Mouse (Mus musculus): ENCODE measurements at regions not wholly inside any gene's neighbourhood (a gene's known extent, or its start where the extent isn't known, plus 50 kb on each side); places are given as distances from the start of the nearest gene placed in this dataset.
"Not testable (repeated sequence)": the region's sequence is repeated elsewhere in the genome, so short reads cannot be mapped to it uniquely, and the experiment has no call there.

- ATAC-seq (replicated peaks; ENCODE audit: extremely low read depth, insufficient read depth, low FRiP score), result no peak
- Histone ChIP-seq H3K9me3 (replicated peaks; ENCODE audit: control insufficient read depth, low read length) (no peaks in the 10 kb centered on the region), H3K27me3 (ENCODE audit: control insufficient read depth, insufficient read depth, low read length) (no peaks in the 10 kb centered on the region), H3K36me3 (ENCODE audit: control insufficient read depth, insufficient read depth) (no peaks in the 10 kb centered on the region), H3K27ac (ENCODE audit: low read length) (no peak overlapping the region), H3K9ac (ENCODE audit: low read length) (no peak overlapping the region), H3K4me3 (ENCODE audit: low read length) (no peak overlapping the region), H3K4me2 (ENCODE audit: low read depth, low read length) (no peak overlapping the region), H3K4me1 (ENCODE audit: control insufficient read depth, insufficient read depth, low read length) (no peaks in the 10 kb centered on the region)
- WGBS, result 58% methylated on average over 1 of the region's 1 CpGs
Measured at GRCm38 (mm10) chr16:9085133-9085532, 255.2 kb downstream of the 1810013L24Rik start.

DNA sequence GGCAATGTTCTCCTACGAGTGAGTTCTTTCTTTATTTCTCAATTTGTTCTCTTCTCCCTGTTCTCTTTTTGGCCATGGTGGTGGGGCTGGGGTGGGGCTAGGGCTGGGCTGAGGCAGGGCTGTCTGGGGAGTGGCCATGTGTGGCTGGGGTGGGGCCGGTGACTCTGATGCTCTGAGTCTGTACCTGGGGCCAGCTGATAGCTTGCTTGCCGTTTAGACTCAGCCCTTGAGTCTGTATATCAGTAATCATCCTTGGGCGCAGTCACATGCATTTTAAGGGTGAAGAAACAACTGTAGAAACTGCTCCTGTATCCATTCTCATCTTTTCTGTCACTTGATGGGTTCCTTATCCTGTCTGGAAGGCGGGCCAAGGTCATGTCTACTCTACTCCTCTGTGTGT, 256.1 kb downstream of the 1810013L24Rik start:
- H3K27me3 ChIP-seq (ENCODE audit: control insufficient read depth, insufficient read depth, low read length), result no peaks in the 10 kb centered on the region
- H3K9me3 ChIP-seq (replicated peaks; ENCODE audit: control insufficient read depth, low read length), result no peaks in the 10 kb centered on the region
- no peak overlapping the region for H3K27ac ChIP-seq (ENCODE audit: low read length)
- 73% methylated on average over 5 of the region's 5 CpGs for WGBS
- H3K36me3 ChIP-seq (ENCODE audit: control insufficient read depth, insufficient read depth), result no peaks in the 10 kb centered on the region
- ATAC-seq (replicated peaks; ENCODE audit: extremely low read depth, insufficient read depth, low FRiP score), result no peak
- H3K4me3 ChIP-seq (ENCODE audit: low read length), result no peak overlapping the region
- no peaks in the 10 kb centered on the region for H3K4me1 ChIP-seq (ENCODE audit: control insufficient read depth, insufficient read depth, low read length)
- H3K9ac ChIP-seq (ENCODE audit: low read length), result no peak overlapping the region
- no peak overlapping the region for H3K4me2 ChIP-seq (ENCODE audit: low read depth, low read length)

DNA sequence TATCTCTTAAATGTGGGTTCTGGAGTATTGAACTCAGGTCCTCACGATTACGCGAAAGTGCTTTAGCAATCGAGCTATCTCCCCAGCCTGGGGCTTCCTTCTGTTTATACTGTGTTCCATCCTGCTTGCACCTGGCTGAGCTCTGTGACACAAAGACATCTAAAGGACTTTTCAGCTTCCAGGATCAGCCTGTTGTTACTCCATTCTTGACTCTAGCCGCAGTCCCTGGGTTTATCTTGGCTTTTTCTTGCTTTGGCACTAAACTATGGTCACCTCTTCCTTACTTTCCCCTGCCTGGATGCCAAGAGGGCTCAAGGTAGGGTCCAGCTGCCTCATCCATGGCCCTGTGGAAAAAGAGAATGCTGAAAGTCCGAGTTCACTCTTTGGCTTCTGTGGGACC, 261.9 kb downstream of the 1810013L24Rik start:
- no peak for ATAC-seq (replicated peaks; ENCODE audit: extremely low read depth, insufficient read depth, low FRiP score)
- WGBS, result 70% methylated on average over 6 of the region's 6 CpGs
- Histone ChIP-seq H3K9me3 (replicated peaks; ENCODE audit: control insufficient read depth, low read length) (no peaks in the 10 kb centered on the region), H3K4me2 (ENCODE audit: low read depth, low read length) (no peak overlapping the region), H3K27ac (ENCODE audit: low read length) (no peak overlapping the region), H3K9ac (ENCODE audit: low read length) (no peak overlapping the region), H3K4me3 (ENCODE audit: low read length) (no peak overlapping the region), H3K27me3 (ENCODE audit: control insufficient read depth, insufficient read depth, low read length) (no peaks in the 10 kb centered on the region), H3K4me1 (ENCODE audit: control insufficient read depth, insufficient read depth, low read length) (no peaks in the 10 kb centered on the region), H3K36me3 (ENCODE audit: control insufficient read depth, insufficient read depth) (no peaks in the 10 kb centered on the region)

GRCm38 (mm10) chr16:9092191-9092848, 262.4 kb downstream of the 1810013L24Rik start:
- Histone ChIP-seq H3K4me2 (ENCODE audit: low read depth, low read length) (no peak overlapping the region), H3K4me1 (ENCODE audit: control insufficient read depth, insufficient read depth, low read length) (no peaks in the 10 kb centered on the region), H3K27me3 (ENCODE audit: control insufficient read depth, insufficient read depth, low read length) (no peaks in the 10 kb centered on the region), H3K4me3 (ENCODE audit: low read length) (no peak overlapping the region), H3K9me3 (replicated peaks; ENCODE audit: control insufficient read depth, low read length) (no peaks in the 10 kb centered on the region), H3K36me3 (ENCODE audit: control insufficient read depth, insufficient read depth) (no peaks in the 10 kb centered on the region), H3K9ac (ENCODE audit: low read length) (no peak overlapping the region), H3K27ac (ENCODE audit: low read length) (no peak overlapping the region)
- WGBS, result 47% methylated on average over 11 of the region's 11 CpGs
- no peak; the same call in 1 of the 2 replicates for ATAC-seq (replicated peaks; ENCODE audit: extremely low read depth, insufficient read depth, low FRiP score)

GRCm38 (mm10) chr16:9093593-9093992, 263.7 kb downstream of the 1810013L24Rik start:
- no peaks in the 10 kb centered on the region for H3K4me1 ChIP-seq (ENCODE audit: control insufficient read depth, insufficient read depth, low read length)
- no peaks in the 10 kb centered on the region; the same call in 1 of the 2 replicates for H3K9me3 ChIP-seq (replicated peaks; ENCODE audit: control insufficient read depth, low read length)
- no peak overlapping the region for H3K9ac ChIP-seq (ENCODE audit: low read length)
- H3K27me3 ChIP-seq (ENCODE audit: control insufficient read depth, insufficient read depth, low read length), result no peaks in the 10 kb centered on the region
- H3K27ac ChIP-seq (ENCODE audit: low read length), result no peak overlapping the region
- no peak overlapping the region for H3K4me2 ChIP-seq (ENCODE audit: low read depth, low read length)
- H3K36me3 ChIP-seq (ENCODE audit: control insufficient read depth, insufficient read depth), result no peaks in the 10 kb centered on the region
- no peak for ATAC-seq (replicated peaks; ENCODE audit: extremely low read depth, insufficient read depth, low FRiP score)
- WGBS, result 64% methylated on average over 2 of the region's 2 CpGs
- H3K4me3 ChIP-seq (ENCODE audit: low read length), result no peak overlapping the region

- H3K9ac ChIP-seq (ENCODE audit: low read length), result no peak overlapping the region
- no peak overlapping the region for H3K4me2 ChIP-seq (ENCODE audit: low read depth, low read length)
- WGBS, result 64% methylated on average over 5 of the region's 5 CpGs
- no peaks in the 10 kb centered on the region for H3K27me3 ChIP-seq (ENCODE audit: control insufficient read depth, insufficient read depth, low read length)
- H3K4me1 ChIP-seq (ENCODE audit: control insufficient read depth, insufficient read depth, low read length), result no peaks in the 10 kb centered on the region
- H3K27ac ChIP-seq (ENCODE audit: low read length), result no peak overlapping the region
- H3K4me3 ChIP-seq (ENCODE audit: low read length), result no peak overlapping the region
- ATAC-seq (replicated peaks; ENCODE audit: extremely low read depth, insufficient read depth, low FRiP score), result no peak
- H3K9me3 ChIP-seq (replicated peaks; ENCODE audit: control insufficient read depth, low read length), result no peaks in the 10 kb centered on the region; the same call in 1 of the 2 replicates
- no peaks in the 10 kb centered on the region for H3K36me3 ChIP-seq (ENCODE audit: control insufficient read depth, insufficient read depth)
Measured at GRCm38 (mm10) chr16:9094201-9094600, 264.3 kb downstream of the 1810013L24Rik start.

- WGBS, result 84% methylated on average over 11 of the region's 11 CpGs
- Histone ChIP-seq H3K9me3 (replicated peaks; ENCODE audit: control insufficient read depth, low read length) (peaks cover 2% of the 10 kb centered on the region; the same call in 1 of the 2 replicates), H3K36me3 (ENCODE audit: control insufficient read depth, insufficient read depth) (no peaks in the 10 kb centered on the region)
Measured at GRCm38 (mm10) chr16:9106211-9106610, 276.3 kb downstream of the 1810013L24Rik start.

GRCm38 (mm10) chr16:9106676-9107075, 276.8 kb downstream of the 1810013L24Rik start:
- H3K36me3 ChIP-seq (ENCODE audit: control insufficient read depth, insufficient read depth); H3K9me3 ChIP-seq (replicated peaks; ENCODE audit: control insufficient read depth, low read length); H3K4me1 ChIP-seq (ENCODE audit: control insufficient read depth, insufficient read depth, low read length); H3K27ac ChIP-seq (ENCODE audit: low read length); H3K27me3 ChIP-seq (ENCODE audit: control insufficient read depth, insufficient read depth, low read length); H3K4me3 ChIP-seq (ENCODE audit: low read length); H3K9ac ChIP-seq (ENCODE audit: low read length); ATAC-seq (replicated peaks; ENCODE audit: extremely low read depth, insufficient read depth, low FRiP score); H3K4me2 ChIP-seq (ENCODE audit: low read depth, low read length): not testable (repeated sequence)
- WGBS, result 90% methylated on average over 7 of the region's 8 CpGs

More at GRCm38 (mm10) chr16:9106211-9106610, 276.3 kb downstream of the 1810013L24Rik start:
- H3K9ac ChIP-seq (ENCODE audit: low read length), result no peak overlapping the region
- H3K27ac ChIP-seq (ENCODE audit: low read length), result no peak overlapping the region
- no peaks in the 10 kb centered on the region for H3K27me3 ChIP-seq (ENCODE audit: control insufficient read depth, insufficient read depth, low read length)
- no peak overlapping the region for H3K4me2 ChIP-seq (ENCODE audit: low read depth, low read length)
- H3K4me1 ChIP-seq (ENCODE audit: control insufficient read depth, insufficient read depth, low read length), result no peaks in the 10 kb centered on the region
- no peak for ATAC-seq (replicated peaks; ENCODE audit: extremely low read depth, insufficient read depth, low FRiP score)
- H3K4me3 ChIP-seq (ENCODE audit: low read length), result no peak overlapping the region

GRCm38 (mm10) chr16:9113801-9114200, 283.9 kb downstream of the 1810013L24Rik start:
- Histone ChIP-seq H3K36me3 (ENCODE audit: control insufficient read depth, insufficient read depth) (no peaks in the 10 kb centered on the region), H3K4me1 (ENCODE audit: control insufficient read depth, insufficient read depth, low read length) (no peaks in the 10 kb centered on the region), H3K27me3 (ENCODE audit: control insufficient read depth, insufficient read depth, low read length) (no peaks in the 10 kb centered on the region), H3K4me3 (ENCODE audit: low read length) (no peak overlapping the region), H3K27ac (ENCODE audit: low read length) (no peak overlapping the region), H3K9ac (ENCODE audit: low read length) (no peak overlapping the region), H3K4me2 (ENCODE audit: low read depth, low read length) (no peak overlapping the region), H3K9me3 (replicated peaks; ENCODE audit: control insufficient read depth, low read length) (no peaks in the 10 kb centered on the region)
- 87% methylated on average over 3 of the region's 3 CpGs for WGBS
- no peak for ATAC-seq (replicated peaks; ENCODE audit: extremely low read depth, insufficient read depth, low FRiP score)
